Mouse (Mus musculus) heart, postnatal 14 days (tissue): Measurements from ENCODE around the gene Gfpt1. TPM values are rescaled to one million over a fixed set of nuclear protein-coding genes. Genes with fewer than 3 reads are reported as not detected.

ENCODE experiments used
- DNase-seq, 2 experiments: peaks; one replicate each; pipeline ENCODE4 v3.0.0; 2021 to 2022
- intact Hi-C: fragments of 180-260 bp; cut with DNase I; formaldehyde crosslinking; loops from one replicate; pipeline ENCODE4 v1.15.1; 2025
- total RNA-seq, 2 experiments: library from RNA; stranded (reverse); gene quantifications; 2 replicates each; pipeline ENCODE4 v1.2.3; 2021

The Gfpt1 gene
- total RNA-seq, 2 experiments from 2014 or later, result 14.2 to 15.5 TPM

DNA sequence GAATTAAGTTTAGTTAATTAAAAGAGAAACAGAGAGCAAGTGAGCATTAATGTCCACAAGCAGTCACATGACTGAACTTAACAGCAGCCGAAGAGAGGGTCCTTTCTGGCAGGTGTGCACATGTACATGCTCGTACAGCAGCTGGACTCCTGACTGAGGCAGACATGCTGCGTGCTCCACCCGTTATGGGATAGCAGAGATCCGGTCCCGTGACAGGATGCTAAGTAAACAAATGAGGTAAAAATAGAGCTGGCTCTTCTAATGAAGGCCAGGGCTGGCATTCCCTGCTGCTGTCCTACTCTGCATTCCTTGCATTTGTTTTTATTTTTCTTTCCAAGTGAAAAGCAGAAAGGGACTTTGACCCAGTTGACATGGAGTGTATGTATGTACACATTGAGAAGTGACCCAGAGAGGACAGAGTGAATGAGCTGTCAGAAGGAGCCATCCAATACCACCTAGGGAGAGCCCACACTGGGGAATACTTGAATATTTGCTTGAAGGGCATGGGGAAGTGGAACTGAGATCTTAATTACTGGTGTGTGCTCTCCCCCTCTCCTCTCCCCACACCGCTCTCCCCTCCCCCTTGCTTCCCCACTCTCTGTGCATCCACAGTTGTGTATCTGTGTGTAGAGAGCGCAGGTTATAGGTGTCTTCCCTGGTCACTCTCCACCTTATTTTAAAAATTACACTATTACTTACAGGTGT, 84.6 kb downstream of the Gfpt1 start:
- no peak for DNase-seq
- intact Hi-C loops, result no loop called here

- intact Hi-C loops, result no loop called here
These were observed 87.2 kb downstream of the Gfpt1 start for GRCm38 (mm10) chr6:87129861-87130260.

GRCm38 (mm10) chr6:87130628-87131027, 88.0 kb downstream of the Gfpt1 start:
- no peak for DNase-seq
- intact Hi-C loops, result no loop called here

More at GRCm38 (mm10) chr6:87129861-87130260, 87.2 kb downstream of the Gfpt1 start:
- no peak for DNase-seq

DNA sequence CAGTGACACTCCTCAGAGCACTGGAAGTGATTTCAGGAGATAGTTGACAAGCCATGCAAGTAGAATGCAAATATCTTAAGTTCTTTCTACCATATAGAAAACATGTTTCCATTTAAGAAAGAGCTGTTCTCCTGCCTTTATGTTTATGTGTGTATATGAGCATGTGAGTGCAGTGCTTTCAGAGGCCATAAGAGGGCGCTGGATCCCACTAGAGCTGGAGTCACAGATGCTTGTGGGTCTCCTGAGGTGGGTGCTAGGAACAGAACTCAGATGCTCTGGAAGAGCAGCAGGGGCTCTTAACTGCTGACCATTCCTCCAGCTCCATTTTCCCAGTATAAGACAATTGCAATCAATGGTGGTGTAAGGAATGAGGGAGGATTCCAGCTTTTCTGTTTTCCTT, 88.4 kb downstream of the Gfpt1 start:
- intact Hi-C loops, result no loop called here
- DNase-seq, result no peak

DNA sequence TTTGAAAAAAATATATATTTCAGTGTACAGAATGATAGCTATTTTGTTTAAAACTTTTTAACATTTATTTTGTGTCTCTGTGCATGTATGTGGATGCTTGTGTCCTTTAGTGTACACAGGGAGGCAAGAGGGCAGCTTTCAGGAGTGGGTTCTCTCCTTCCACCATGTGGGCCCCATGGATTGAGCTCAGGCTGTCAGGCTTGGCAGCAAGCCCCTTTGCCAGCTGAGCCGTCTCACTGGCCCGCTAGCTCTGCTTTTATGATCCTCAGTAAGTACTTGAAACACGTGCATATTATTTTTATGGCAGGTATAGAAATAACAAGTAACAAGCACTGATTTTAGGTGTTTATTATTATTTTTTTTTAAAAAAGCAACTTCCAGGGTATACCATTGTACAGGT, 90.9 kb downstream of the Gfpt1 start:
- intact Hi-C loops, result no loop called here
- DNase-seq, result no peak

DNA sequence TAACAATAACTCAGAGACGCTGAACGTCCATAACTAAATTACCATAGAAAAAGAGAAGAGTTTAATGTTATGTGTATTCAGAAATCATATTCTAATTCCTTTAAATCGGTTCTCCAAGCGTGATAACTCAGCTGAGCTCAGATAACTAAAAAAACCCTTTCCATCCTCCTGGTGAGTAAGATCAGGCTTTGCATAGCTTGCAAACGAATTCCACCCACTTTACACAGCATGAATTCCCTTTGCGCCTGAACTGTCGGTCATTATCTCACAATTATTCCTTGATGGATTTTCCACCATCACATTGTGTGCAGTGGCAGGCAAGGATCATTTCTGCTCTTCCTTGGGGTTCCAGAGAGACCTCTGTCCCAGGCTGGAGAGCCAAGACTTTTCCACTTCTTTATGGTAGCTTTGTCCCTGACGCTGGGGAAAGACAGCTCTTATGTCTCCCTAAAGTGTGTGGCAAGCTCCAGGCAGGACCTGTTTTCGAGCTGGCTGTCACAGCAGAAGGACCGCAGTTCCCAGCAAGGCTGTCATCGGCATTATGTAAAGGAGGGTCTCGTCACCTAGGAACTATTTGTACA, 91.4 kb downstream of the Gfpt1 start:
- intact Hi-C loops, result no loop called here

DNA sequence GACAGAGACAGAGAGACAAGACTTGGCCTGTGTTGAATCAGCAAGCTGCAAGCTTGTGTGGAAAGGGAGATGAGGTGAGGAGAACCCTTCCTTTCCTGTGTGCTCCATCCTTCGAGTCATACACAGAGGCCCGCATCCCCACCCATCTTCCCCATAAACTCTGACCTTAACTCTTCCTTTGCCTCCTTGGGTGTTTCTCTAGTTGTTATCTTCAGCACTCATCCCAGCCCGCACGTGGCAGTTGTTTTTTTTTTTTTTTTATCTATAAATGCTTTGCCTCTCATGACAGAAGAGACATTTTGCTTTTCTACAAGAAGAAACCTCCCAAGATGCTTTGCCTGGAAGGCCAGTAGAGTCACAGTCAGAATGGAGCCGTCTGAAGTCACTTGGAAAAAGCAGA, 95.8 kb downstream of the Gfpt1 start:
- DNase-seq, result no peak
- intact Hi-C loops, result no loop called here

More for the DNA sequence above, 91.4 kb downstream of the Gfpt1 start:
- no peak for DNase-seq

DNA sequence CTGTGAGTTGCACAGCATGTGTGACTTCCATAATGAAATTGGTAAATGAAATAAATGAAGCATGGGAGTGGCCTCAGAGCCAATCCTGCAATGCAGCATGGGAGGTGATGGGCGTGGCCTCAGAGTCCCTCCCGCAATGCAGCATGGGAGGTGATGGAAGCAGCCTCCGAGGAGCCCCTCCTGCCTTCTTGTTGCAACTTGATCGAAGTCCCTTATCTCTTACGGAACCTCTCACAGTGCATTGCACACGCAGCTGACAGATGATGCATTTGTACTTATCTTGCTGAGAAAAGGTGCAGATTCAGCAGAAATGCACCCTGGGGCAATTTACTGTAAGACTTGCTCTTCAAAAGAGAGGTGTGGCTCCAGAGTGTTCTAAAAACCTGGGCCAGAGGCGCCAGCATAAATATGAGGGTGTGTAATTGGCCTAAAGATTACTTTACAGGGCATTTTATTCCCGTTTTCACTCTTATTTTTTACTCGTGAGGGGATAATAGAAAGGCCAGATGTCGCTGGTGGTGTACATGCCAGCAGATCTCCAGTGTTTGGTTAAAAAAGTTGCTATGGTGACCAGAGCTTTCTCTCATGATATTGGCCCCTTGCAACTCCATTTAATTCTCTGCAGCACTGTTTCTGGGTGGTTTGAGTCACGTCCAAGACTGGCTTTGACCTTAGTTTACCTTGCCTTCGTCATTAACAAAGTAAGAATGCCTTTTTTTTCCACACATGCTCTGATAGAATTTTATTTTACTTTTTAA, 97.3 kb downstream of the Gfpt1 start:
- peak in 1 of 2 experiments; percentile 24 for DNase-seq
- intact Hi-C loops, result no loop called here

Other genes starting within 250 kb of the Gfpt1 start
- gene Anxa4, start 249.3 kb upstream of the Gfpt1 start, total RNA-seq, result 10 to 100 TPM; 28.5 to 30.5 TPM
- 100 to 1,000 TPM in 1 of 2 experiments, 10 to 100 TPM in 1; 89.4 to 100 TPM for gene Aak1, start 193.3 kb upstream of the Gfpt1 start, total RNA-seq
- 10 to 100 TPM; 68.9 to 73.5 TPM for gene Nfu1, start 33.6 kb upstream of the Gfpt1 start, total RNA-seq
- gene D6Ertd527e, start 61.9 kb downstream of the Gfpt1 start, total RNA-seq, result not detected